Comparison of ENCODE assay signal across 9 mouse cellular contexts in the genomic region with DNA sequence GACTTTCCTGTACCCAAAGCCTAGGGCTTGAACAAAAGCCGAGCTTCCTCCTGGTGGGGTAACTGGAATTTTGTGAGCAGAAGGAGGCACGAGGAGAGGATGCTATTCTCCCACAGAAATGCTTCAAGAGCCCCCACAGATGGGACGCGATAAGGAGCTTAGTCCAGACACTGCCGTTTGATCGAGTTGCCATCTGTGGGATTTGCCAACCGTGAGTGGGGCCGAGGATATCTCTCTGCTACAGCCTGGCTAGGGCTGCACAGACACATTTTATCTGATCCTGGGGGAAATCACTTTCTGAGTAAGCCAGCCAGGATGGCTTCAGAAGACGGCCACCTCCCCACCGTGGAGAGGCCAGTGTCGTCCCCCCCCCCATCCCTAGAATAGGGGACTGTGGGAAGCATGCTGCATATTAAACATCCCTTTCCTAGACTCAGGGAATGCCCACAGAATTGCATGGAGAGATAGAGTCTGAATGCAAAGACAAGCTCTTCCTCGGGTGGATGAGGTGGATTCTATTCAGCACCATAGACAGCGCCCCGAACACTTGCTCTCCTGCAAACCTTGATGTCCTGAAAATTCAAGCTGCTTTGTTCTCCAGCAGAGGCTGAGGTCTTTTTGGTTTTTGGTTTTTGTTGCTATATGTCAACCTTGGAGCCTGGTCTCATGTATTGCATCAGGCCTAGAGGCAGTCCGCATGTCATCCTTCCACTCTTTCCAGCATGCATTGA.
DNase-seq lines count a peak whose midpoint lies in the region; ATAC-seq and TF ChIP-seq lines count a peak whose summit lies in the region.
"Had no signal": no experiment of that assay in that cellular context is flagged by ENCODE, and none has a peak within 500 bp of the region (broad histone marks: within the 10 kb centered on the region; RNA-seq: fewer than 3 reads in every experiment).

No protein-coding gene starts in this region.

- H3K4me1 ChIP-seq in lung, postnatal 0 days (ENCODE audit: insufficient read depth, low read depth, low read length) = no peaks in the 10 kb centered on the region
- no peaks in the 10 kb centered on the region for H3K4me1 ChIP-seq in midbrain, embryonic 14.5 days (ENCODE audit: control insufficient read depth, insufficient read depth, low read length)
- H3K4me1 ChIP-seq: limb, embryonic 13.5 days had no signal

- TF ChIP-seq CTCF in gastrocnemius, adult 2 months (IDR thresholded peaks at IDR 0.05) = no peak
- TF ChIP-seq CTCF in lung, postnatal 0 days (IDR thresholded peaks at IDR 0.05) = no peak

- no peak overlapping the region for H3K9ac ChIP-seq in lung, postnatal 0 days (replicated peaks; ENCODE audit: low read depth)
- H3K9ac ChIP-seq in midbrain, embryonic 14.5 days (replicated peaks; ENCODE audit: low read length) = no peak overlapping the region
- H3K9ac ChIP-seq: limb, embryonic 13.5 days had no signal

- intact Hi-C loops in gastrocnemius, adult 2 months (cut with DNase I) = no loop called here

- no peak for TF ChIP-seq EP300 in lung, postnatal 0 days (IDR thresholded peaks at IDR 0.05)

- no peaks in the 10 kb centered on the region for H3K36me3 ChIP-seq in lung, postnatal 0 days (ENCODE audit: insufficient read depth, low read length)
- H3K36me3 ChIP-seq in midbrain, embryonic 14.5 days (ENCODE audit: control insufficient read depth, insufficient read depth, low read length) = no peaks in the 10 kb centered on the region
- H3K36me3 ChIP-seq: limb, embryonic 13.5 days had no signal

- no peaks in the 10 kb centered on the region for H3K27me3 ChIP-seq in lung, postnatal 0 days (replicated peaks; ENCODE audit: insufficient read depth, low read length)
- H3K27me3 ChIP-seq in midbrain, embryonic 14.5 days (ENCODE audit: control insufficient read depth, insufficient read depth, low read length) = no peaks in the 10 kb centered on the region
- H3K27me3 ChIP-seq: limb, embryonic 13.5 days had no signal

- H3K4me3 ChIP-seq in gastrocnemius, adult 2 months = no peak overlapping the region
- no peak overlapping the region for H3K4me3 ChIP-seq in lung, postnatal 0 days (ENCODE audit: low read depth, low read length)
- no peak overlapping the region for H3K4me3 ChIP-seq in midbrain, embryonic 14.5 days (replicated peaks; ENCODE audit: low read depth, low read length)
- H3K4me3 ChIP-seq: limb, embryonic 13.5 days had no signal

- H3K4me2 ChIP-seq in lung, postnatal 0 days (replicated peaks; ENCODE audit: low read depth, low read length) = no peak overlapping the region
- H3K4me2 ChIP-seq in midbrain, embryonic 14.5 days (ENCODE audit: low read length) = no peak overlapping the region
- H3K4me2 ChIP-seq: limb, embryonic 13.5 days had no signal

- H3K27ac ChIP-seq in gastrocnemius, adult 2 months = no peak overlapping the region
- H3K27ac ChIP-seq in lung, postnatal 0 days (ENCODE audit: low read length) = no peak overlapping the region
- no peak overlapping the region for H3K27ac ChIP-seq in midbrain, embryonic 14.5 days (replicated peaks; ENCODE audit: low read depth, low read length)
- H3K27ac ChIP-seq: limb, embryonic 13.5 days had no signal

- H3K9me3 ChIP-seq in lung, postnatal 0 days (ENCODE audit: low read length) = no peaks in the 10 kb centered on the region
- no peaks in the 10 kb centered on the region for H3K9me3 ChIP-seq in midbrain, embryonic 14.5 days (ENCODE audit: control insufficient read depth, low read length)
- H3K9me3 ChIP-seq: limb, embryonic 13.5 days had no signal

- peak; percentile 13 for DNase-seq in gastrocnemius, postnatal 10 days
- DNase-seq in gastrocnemius, adult 2 months = no peak
- peak; percentile 34 for DNase-seq in lung, postnatal 0 days (ENCODE audit: low spot score)
- no peak for DNase-seq in lung, postnatal 25 days (ENCODE audit: low spot score)
- DNase-seq in ZHBTc4 (ENCODE audit: low read depth, low spot score) = peak; percentile 59
- peak; percentile 29 for DNase-seq in lung, postnatal 14 days
- DNase-seq in frontal cortex, adult 2 months (ENCODE audit: extremely low spot score in 1 of 2, low spot score in 1 of 2) = no peak
- no peak for DNase-seq in midbrain, embryonic 14.5 days

- no peak for ATAC-seq in lung, postnatal 0 days
- no peak for ATAC-seq in midbrain, embryonic 14.5 days (ENCODE audit: low FRiP score, low TSS enrichment)

- 54% methylated on average over 15 of the region's 15 CpGs for WGBS in lung, postnatal 0 days
- WGBS in midbrain, embryonic 14.5 days = 45% methylated on average over 15 of the region's 15 CpGs

Comparison
In these comparisons a context has a peak if more than half of its experiments do, and no peak if none do; other contexts are left out.
1. DNase-seq: peak in gastrocnemius, postnatal 10 days (single experiment), lung, postnatal 0 days (single experiment), ZHBTc4 (single experiment) and lung, postnatal 14 days (single experiment); none in gastrocnemius, adult 2 months (single experiment), lung, postnatal 25 days (single experiment), frontal cortex, adult 2 months (0 of 2) and midbrain, embryonic 14.5 days (single experiment).